Mouse (Mus musculus) lung, embryonic 14.5 days (tissue): ENCODE data around the gene Fgf11. TPM values are rescaled to one million over a fixed set of nuclear protein-coding genes. Genes with fewer than 3 reads are reported as not detected.

ENCODE experiments used
- ATAC-seq: fragments of 200-750 bp; cut with Nextera tagmentation; 2 replicates; pipeline ENCODE4 v1.8.0; 2017; ENCODE audit warnings: mild to moderate bottlenecking, moderate TSS enrichment, moderate library complexity; ENCODE audit not compliant: insufficient read depth
- DNase-seq: peaks from one replicate; pipeline ENCODE4 v3.0.0-alpha.2; 2015
- H3K27ac ChIP-seq: fragments of 300-500 bp; sonication (generic); 2 replicates; pipeline ENCODE4 v1.5.1; 2014; ENCODE audit warnings: low read depth, mild to moderate bottlenecking, moderate library complexity
- H3K27me3 ChIP-seq: fragments of 300-500 bp; sonication (generic); 2 replicates; pipeline ENCODE4 v1.6.1; 2014; ENCODE audit warnings: low read length, control low read depth; ENCODE audit not compliant: insufficient read depth
- H3K36me3 ChIP-seq: fragments of 300-500 bp; sonication (generic); 2 replicates; pipeline ENCODE4 v1.6.1; 2014; ENCODE audit warnings: control low read depth; ENCODE audit not compliant: insufficient read depth
- H3K4me1 ChIP-seq: fragments of 300-500 bp; sonication (generic); 2 replicates; pipeline ENCODE4 v1.6.1; 2014; ENCODE audit warnings: antibody characterized with exemption, control low read depth; ENCODE audit not compliant: insufficient read depth
- H3K4me2 ChIP-seq: fragments of 300-500 bp; sonication (generic); 2 replicates; pipeline ENCODE4 v1.6.1; 2014; ENCODE audit warnings: mild to moderate bottlenecking
- H3K4me3 ChIP-seq: fragments of 300-500 bp; sonication (generic); 2 replicates; pipeline ENCODE4 v1.5.1; 2014; ENCODE audit warnings: low read depth, low read length
- H3K9ac ChIP-seq: fragments of 300-500 bp; sonication (generic); 2 replicates; pipeline ENCODE4 v1.6.1; 2014
- H3K9me3 ChIP-seq: fragments of 300-500 bp; sonication (generic); 2 replicates; pipeline ENCODE4 v1.6.1; 2016; ENCODE audit warnings: low read depth, low read length, control low read depth
- CTCF ChIP-seq: IDR thresholded peaks from 2 replicates; pipeline ENCODE4 v1.5.1; 2016; ENCODE audit warnings: antibody characterized with exemption, low read depth
- WGBS: fragments of 180-500 bp; shearing (Covaris S2); extraction: QIAGEN DNeasy Blood & Tissue Kit; methylation state at CpG from one replicate; pipeline ENCODE4 v1.1.7; 2014; 5-methylcytosine and 5-hydroxymethylcytosine counted together
- polyA plus RNA-seq: library from polyadenylated mRNA; unstranded; fragments of >200 nt; fragmentation: Nextera tagmentation; extraction: Ambion mirVana; gene quantifications from 2 replicates; pipeline ENCODE4 v1.2.1, GENCODE M21; 2014

Fgf11 gene
- polyA plus RNA-seq, 1 experiment from 2014 or later = 1.6 TPM

DNA sequence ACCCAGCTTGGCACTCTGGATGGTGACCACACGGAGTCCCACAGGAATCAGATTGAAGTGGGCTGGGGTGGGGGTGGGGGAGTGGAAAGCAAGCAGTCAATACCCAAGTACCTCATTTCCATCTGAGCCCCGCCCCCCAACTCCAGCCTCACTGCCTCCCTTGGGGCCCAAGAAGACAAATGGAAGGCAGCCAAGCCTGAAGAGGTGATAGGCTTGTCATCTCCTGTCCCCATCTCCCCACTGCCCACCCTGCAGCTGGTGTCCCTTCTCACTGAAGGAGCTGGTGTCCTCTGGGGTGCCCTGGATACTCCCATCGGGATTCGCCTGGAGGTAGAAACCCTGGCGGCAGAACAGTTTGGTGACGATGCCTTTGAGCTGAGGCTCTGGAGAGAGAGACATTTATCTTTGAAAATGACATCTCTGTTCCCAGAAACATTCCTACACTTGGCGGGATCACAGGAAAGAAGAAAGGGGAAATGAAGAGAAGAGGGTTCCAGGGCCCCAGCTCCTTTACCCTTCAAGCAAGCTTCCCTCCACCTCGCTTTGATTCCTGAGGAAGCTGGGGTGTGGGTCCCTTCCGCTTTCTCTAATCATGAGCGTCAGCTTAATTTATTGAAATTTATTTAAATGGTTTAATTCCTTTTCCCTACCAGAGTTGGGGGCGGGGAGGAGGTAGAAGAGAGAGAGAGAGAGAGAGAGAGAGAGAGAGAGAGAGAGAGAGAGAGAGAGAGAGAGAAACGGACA lies 2.1 kb downstream of the Fgf11 start:
- Histone ChIP-seq H3K9ac (no peak overlapping the region), H3K4me3 (peak overlapping the region; percentile 52; the same call in 1 of the 2 replicates), H3K4me1 (peaks cover 39% of the 10 kb centered on the region), H3K27ac (no peak overlapping the region), H3K4me2 (peak overlapping the region; percentile 97), H3K9me3 (no peaks in the 10 kb centered on the region), H3K36me3 (no peaks in the 10 kb centered on the region), H3K27me3 (peaks cover 32% of the 10 kb centered on the region)
- DNase-seq = peak; percentile 32
- no peak for TF ChIP-seq CTCF
- 15% methylated on average over 12 of the region's 12 CpGs for WGBS
- no peak for ATAC-seq

- no peaks in the 10 kb centered on the region for H3K36me3 ChIP-seq
- TF ChIP-seq CTCF = no peak
- peaks cover 26% of the 10 kb centered on the region for H3K4me1 ChIP-seq
- ATAC-seq (no peak), DNase-seq (no peak)
- no peak overlapping the region for H3K9ac ChIP-seq
- H3K4me2 ChIP-seq = no peak overlapping the region
- no peaks in the 10 kb centered on the region for H3K9me3 ChIP-seq
- no peak overlapping the region for H3K27ac ChIP-seq
- WGBS = 82% methylated on average over 7 of the region's 7 CpGs
- H3K4me3 ChIP-seq = no peak overlapping the region
- peaks cover 21% of the 10 kb centered on the region for H3K27me3 ChIP-seq
Measured at GRCm38 (mm10) chr11:69797924-69798323, 3.7 kb downstream of the Fgf11 start.

DNA sequence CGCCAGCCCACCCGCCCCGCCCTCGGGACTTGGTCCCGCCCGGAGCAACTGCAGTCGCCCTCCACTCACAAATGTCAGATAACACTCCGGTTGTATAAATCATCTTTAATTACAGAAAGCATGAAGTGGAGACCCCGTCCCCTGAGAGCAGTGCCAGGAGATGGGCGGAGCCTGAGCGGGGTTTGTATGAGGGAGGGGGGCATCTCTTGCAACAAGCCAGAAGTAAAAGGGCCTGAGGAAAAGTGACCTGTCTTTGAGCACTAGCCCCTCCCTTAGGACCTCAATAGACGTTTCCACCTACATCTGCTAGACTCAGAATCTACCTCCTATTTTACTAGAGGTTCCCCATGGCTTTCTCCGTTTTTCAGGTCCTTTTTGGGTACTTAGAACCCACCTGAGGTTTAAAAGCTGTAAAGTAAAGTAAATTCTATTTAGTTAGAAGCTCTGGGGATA lies 5.6 kb downstream of the Fgf11 start:
- 0 out of 2 replicates have a peak, but pooled peaks cover 3% of the 10 kb centered on the region for H3K27me3 ChIP-seq
- H3K4me1 ChIP-seq = peaks cover 16% of the 10 kb centered on the region; the same call in 1 of the 2 replicates
- peak overlapping the region; percentile 57; the same call in 1 of the 2 replicates for H3K9ac ChIP-seq
- no peak for ATAC-seq
- no peak overlapping the region for H3K27ac ChIP-seq
- DNase-seq = no peak
- no peak for TF ChIP-seq CTCF
- H3K4me2 ChIP-seq = peak overlapping the region; percentile 95
- peak overlapping the region; percentile 49 for H3K4me3 ChIP-seq
- H3K36me3 ChIP-seq = no peaks in the 10 kb centered on the region
- H3K9me3 ChIP-seq = no peaks in the 10 kb centered on the region
- WGBS = 1% methylated on average over 13 of the region's 13 CpGs

DNA sequence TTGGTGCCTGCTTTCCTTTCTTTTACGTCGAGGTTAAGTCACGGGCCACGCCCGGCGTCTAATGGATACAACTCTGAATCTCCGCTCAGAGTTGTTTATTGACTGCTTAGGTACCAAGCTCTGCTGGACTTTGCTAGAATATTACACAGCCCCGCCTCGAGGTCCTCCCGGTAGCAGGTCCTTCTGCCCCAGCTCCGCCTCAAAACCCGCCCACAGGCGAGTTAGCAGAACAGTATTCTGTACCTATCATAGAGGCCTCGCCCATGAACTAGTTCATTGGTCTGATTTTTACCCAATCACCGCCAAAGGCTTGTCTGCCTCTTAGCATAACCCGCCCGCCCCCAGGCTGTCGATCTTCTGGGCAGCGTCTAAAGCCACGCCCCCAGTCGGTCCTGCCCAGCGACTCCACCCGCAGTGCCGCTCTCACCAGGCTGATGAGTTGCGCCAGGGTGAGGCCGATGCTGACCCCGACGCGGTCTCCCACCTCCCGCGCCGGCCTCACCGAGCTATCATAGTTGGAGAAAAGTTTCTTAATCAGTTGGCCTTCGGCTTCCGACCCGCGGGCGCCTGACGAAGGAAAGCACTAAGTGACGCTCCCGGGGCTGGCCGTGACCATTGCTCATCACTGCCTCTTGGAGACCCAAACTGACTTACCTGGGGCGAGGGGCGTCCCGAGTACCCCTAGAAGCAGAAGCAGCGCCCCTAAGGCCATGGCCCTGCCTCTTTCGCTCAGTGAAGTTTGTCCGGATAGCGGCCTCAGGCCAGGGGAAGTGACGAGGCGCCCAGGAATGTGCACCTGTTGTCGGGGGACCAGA lies 6.3 kb downstream of the Fgf11 start, which contains the start of gene Chrnb1:
Chrnb1 (minus strand) TSS at position 776 of the 815 bp plus-strand sequence.
- ATAC-seq = peak; percentile 94
- 2% methylated on average over 52 of the region's 52 CpGs for WGBS
- Histone ChIP-seq H3K36me3 (no peaks in the 10 kb centered on the region), H3K9ac (peak within 1 kb of the TSS; percentile 57), H3K4me3 (peak within 1 kb of the TSS; percentile 49), H3K4me1 (peaks cover 13% of the 10 kb centered on the region; the same call in 1 of the 2 replicates), H3K27ac (peak within 1 kb of the TSS; percentile 80), H3K9me3 (no peaks in the 10 kb centered on the region), H3K4me2 (peak within 1 kb of the TSS; percentile 95), H3K27me3 (0 out of 2 replicates have a peak, but pooled peaks cover 3% of the 10 kb centered on the region)
- peak; percentile 96 for DNase-seq
- no peak for TF ChIP-seq CTCF

DNA sequence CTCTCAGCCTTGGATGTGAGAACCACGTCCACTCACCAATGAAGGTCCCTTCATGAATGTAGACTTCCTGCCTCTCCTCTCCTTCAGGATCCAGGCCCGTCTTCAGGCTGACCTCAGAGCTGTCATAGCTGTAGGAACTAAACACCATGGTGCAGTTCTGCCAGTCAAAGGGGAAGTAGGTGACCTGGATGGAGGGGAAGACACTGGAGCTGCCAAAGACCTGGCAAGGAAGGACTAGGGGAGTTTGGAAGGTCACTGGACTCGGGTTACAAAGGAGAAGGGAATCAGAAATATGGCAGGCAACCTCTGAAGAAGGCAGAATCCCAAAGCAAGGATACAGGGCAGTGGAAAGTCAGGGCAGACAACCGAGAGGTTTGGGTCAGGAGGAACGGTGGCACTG lies 8.2 kb downstream of the Fgf11 start:
- H3K4me3 ChIP-seq = no peak overlapping the region
- no peak overlapping the region for H3K9ac ChIP-seq
- H3K4me1 ChIP-seq = 0 out of 2 replicates have a peak, but pooled peaks cover 4% of the 10 kb centered on the region
- no peak overlapping the region for H3K27ac ChIP-seq
- H3K27me3 ChIP-seq = no peaks in the 10 kb centered on the region
- H3K9me3 ChIP-seq = no peaks in the 10 kb centered on the region
- no peak for TF ChIP-seq CTCF
- ATAC-seq (no peak), DNase-seq (no peak)
- H3K4me2 ChIP-seq = no peak overlapping the region
- H3K36me3 ChIP-seq = no peaks in the 10 kb centered on the region
- WGBS = 63% methylated on average over 5 of the region's 5 CpGs

GRCm38 (mm10) chr11:69791420-69791819 lies 10.2 kb downstream of the Fgf11 start:
- Histone ChIP-seq H3K4me1 (0 out of 2 replicates have a peak, but pooled peaks cover 4% of the 10 kb centered on the region), H3K27ac (no peak overlapping the region), H3K9ac (no peak overlapping the region), H3K4me3 (no peak overlapping the region), H3K27me3 (no peaks in the 10 kb centered on the region), H3K9me3 (no peaks in the 10 kb centered on the region), H3K4me2 (no peak overlapping the region), H3K36me3 (no peaks in the 10 kb centered on the region)
- no peak for TF ChIP-seq CTCF
- DNase-seq (no peak), ATAC-seq (no peak)
- 69% methylated on average over 5 of the region's 5 CpGs for WGBS

DNA sequence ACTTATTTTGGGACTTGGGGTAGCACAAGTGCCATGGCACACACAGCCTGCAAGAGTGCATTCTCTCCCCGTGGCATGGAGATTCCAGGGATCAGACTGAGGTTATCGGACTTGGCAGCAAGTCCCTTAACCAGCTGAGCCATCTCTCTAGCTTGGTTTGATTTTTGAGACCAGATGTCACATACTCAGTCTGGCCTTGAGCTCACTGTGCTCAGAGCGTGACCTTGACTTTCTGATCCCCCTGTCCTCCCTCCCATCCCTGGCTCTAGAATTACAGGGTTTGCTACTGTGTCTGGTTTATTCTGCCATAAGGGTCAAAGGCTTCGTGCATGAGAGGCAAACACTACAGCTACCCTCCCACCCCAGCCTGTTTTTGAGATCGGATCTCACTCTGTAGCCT lies 12.2 kb downstream of the Fgf11 start:
- no peaks in the 10 kb centered on the region for H3K4me1 ChIP-seq
- DNase-seq (no peak), ATAC-seq (no peak)
- H3K4me2 ChIP-seq = no peak overlapping the region
- H3K9ac ChIP-seq = no peak overlapping the region
- no peak overlapping the region for H3K4me3 ChIP-seq
- H3K27me3 ChIP-seq = no peaks in the 10 kb centered on the region
- no peak overlapping the region for H3K27ac ChIP-seq
- no peaks in the 10 kb centered on the region for H3K9me3 ChIP-seq
- no peak for TF ChIP-seq CTCF
- no peaks in the 10 kb centered on the region for H3K36me3 ChIP-seq
- WGBS = 54% methylated on average over 5 of the region's 5 CpGs
